Mouse (Mus musculus) layer of hippocampus, adult 18-20 months (tissue): ENCODE data around the gene Tceal3. TPM values are rescaled to one million over a fixed set of nuclear protein-coding genes. Genes with fewer than 3 reads are reported as not detected.
"Not testable (repeated sequence)": the region's sequence is repeated elsewhere in the genome, so short reads cannot be mapped to it uniquely, and the experiment has no call there.

Source experiments
- DNase-seq, 2 experiments: peaks; one replicate each; pipeline ENCODE4 v3.0.0; 2022; ENCODE audit warnings: low spot score in 2 of 2
- long read RNA-seq: library from polyadenylated mRNA; stranded (forward); transcript quantifications from one replicate; pipeline ENCODE4 v2.0.0, GENCODE M21; 2021
- total RNA-seq, 2 experiments: library from RNA; stranded (reverse); gene quantifications; 2 replicates each; pipeline ENCODE4 v1.2.3; 2021

Tceal3 gene
- 100 to 1,000 TPM; 195 to 197 TPM for total RNA-seq
- long read RNA-seq, transcript Tceal3-201 (3 exons, 1,116 nt), result major isoform, 48 of 71 reads
- long read RNA-seq, transcript Tceal3-202 (3 exons, 1,148 nt), result minor isoform, 5 of 71 reads
- long read RNA-seq, partial matches to known transcripts, result 3 of 71 reads
- long read RNA-seq, other reads (novel, unspliced or antisense), result 15 of 71 reads

DNA sequence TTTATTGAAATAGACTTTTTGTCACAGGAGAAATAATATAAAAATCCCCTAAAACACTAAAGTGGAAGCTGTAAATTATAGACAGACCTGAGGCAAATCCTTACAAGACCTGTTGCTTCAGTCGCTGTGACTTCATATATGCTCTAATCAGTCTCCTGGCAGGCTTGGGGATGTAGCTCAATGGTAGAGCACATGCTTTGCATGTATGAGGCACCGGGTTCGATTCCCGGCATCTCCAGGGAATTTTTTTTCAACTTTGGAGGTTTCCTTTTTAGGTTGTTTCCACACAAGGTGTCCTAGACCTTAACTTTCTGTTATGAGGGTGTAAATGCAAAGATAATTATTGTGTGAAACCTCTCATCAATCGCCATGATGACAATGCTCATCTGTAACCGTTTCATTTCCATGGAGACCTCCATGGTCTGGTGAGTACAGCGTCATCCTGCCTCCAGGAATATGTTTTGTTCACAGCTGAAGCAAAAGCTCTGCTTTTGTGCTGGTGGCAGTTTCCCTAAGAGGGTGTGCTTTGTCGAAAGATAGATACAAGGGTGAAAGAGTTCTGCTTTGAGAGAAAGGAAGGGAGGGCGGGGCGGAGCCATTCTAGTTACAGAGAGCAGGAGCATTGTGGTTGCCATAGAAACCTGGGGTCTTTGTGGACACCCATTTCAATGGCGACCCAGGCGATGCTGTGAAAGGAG lies at the start of gene Tceal3:
TSS of gene Tceal3 (plus strand) at position 644 of the 698 bp plus-strand sequence.
- DNase-seq, result peak; percentile 48 to 83

GRCm38 (mm10) chrX:136543956-136544355 lies 46.7 kb upstream of the Tceal3 start, which contains the start of gene Kir3dl2:
TSS of gene Kir3dl2 (minus strand) at chrX:136544056.
- not testable (repeated sequence) for DNase-seq

GRCm38 (mm10) chrX:136569094-136569493 lies 21.5 kb upstream of the Tceal3 start:
- not testable (repeated sequence) for DNase-seq

DNA sequence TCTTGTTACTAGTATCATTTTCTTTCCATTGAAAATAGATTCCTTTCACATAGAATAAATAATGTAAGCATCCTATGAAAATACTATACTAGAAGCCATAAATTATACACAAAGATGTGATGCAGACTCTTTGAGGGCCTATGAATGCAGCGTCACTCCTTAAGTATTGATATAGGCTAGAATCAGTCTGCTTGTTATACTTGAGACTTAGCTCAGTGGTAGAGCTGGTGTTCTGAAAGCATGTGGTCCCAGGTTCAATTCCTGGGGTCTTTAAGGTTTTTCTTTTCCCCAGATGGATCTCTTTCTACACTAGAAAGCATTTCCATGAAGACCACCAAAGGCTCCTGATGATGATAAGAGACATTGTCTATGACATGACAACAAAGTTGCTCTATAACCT lies 6.0 kb upstream of the Tceal3 start:
- no peak for DNase-seq

GRCm38 (mm10) chrX:136590897-136591257 lies 235 bp downstream of the Tceal3 start:
- DNase-seq, result peak in 1 of 2 experiments; percentile 2

DNA sequence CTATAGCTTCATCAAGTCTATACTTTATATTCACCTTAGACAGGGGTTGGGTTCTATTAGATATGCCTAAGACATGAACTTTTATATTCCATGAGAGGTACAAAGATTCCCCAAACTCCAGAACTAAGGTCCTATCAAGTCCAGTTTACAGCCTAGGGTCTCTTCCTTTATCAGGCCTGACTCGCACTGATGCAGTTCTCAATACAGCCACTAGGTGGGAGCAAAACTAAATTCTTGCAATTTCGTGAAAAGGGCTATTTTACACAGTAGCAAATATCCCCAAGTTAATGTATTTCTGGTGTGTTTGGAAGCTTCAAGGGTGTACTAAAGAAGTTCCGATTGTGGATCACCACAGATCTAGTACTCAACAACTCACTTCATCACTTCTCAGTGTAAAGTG lies 8.8 kb downstream of the Tceal3 start:
- peak in 1 of 2 experiments; percentile 52 for DNase-seq

- no peak for DNase-seq
These were observed 16.3 kb downstream of the Tceal3 start for GRCm38 (mm10) chrX:136606951-136607350.

- no peak for DNase-seq
These were observed 16.8 kb downstream of the Tceal3 start for GRCm38 (mm10) chrX:136607395-136607794.

- DNase-seq, result no peak
These were observed 20.7 kb downstream of the Tceal3 start for GRCm38 (mm10) chrX:136611346-136611745.

GRCm38 (mm10) chrX:136615889-136616288 lies 25.2 kb downstream of the Tceal3 start:
- DNase-seq, result not testable (repeated sequence)

DNA sequence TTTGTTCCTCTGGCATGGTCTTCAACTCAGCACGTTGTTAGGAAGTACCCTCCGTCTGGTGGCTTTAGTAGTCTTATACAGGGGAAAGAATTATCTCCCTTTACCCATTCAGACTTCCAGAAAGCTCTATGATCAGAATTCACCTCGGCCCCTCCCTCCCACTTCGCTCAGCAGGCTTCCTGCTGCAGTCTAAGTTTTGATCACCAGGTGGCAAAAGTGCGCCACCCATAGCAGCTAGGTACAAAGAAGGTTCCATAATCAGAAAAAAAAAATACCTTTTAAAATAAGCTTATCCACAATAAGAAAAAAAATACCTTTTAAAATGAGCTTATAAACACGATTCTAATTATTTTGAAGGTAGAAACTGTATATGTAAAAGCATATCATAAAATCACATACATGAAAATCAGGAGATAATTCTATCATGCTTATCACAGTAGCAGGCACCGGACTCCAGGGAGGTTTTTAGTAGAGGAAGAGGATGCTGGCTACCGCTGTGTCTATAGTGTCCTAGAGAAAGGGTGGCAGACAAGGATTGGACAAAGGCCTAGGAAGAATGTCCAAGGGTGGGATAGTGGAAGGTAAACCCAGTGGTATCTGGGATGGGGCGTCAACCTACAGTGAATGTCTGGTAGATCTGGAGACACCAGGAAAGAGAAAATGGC lies 34.4 kb downstream of the Tceal3 start:
- DNase-seq, result peak; percentile 11 to 73

DNA sequence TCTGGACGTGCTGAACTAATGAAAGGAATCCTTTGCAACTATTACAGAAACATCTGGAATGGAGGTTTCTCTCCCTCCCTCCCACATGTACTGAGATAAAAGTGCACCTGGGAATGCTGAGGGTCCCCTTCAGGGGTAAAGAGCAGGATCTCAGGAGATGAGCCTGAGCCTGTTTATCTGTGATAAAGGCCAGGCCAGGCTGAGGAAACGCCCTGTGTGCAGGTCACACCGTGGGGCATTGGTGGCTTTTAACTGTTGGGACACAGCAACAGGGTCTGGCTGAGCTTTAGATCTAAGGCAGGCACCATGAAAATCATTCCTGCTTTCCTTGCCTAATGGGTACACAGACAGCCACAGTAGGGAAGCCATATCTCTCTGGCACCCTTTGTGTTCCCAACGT lies 35.3 kb downstream of the Tceal3 start:
- DNase-seq, result no peak

- peak in 1 of 2 experiments; percentile 47 for DNase-seq
These were observed 44.5 kb downstream of the Tceal3 start for GRCm38 (mm10) chrX:136635116-136635515.

- peak; percentile 6 to 60 for DNase-seq
These were observed 49.1 kb downstream of the Tceal3 start for GRCm38 (mm10) chrX:136639754-136640153.

- DNase-seq, result not testable (repeated sequence)
These were observed 55.2 kb downstream of the Tceal3 start for GRCm38 (mm10) chrX:136645857-136646256.

- DNase-seq, result peak; percentile 10 to 41
These were observed 75.7 kb downstream of the Tceal3 start for GRCm38 (mm10) chrX:136666281-136666706.

- peak in 1 of 2 experiments; percentile 11 for DNase-seq
These were observed 76.3 kb downstream of the Tceal3 start for GRCm38 (mm10) chrX:136666762-136667464.

- no peak for DNase-seq
These were observed 78.2 kb downstream of the Tceal3 start for GRCm38 (mm10) chrX:136668794-136669193.

- DNase-seq, result no peak
These were observed 90.3 kb downstream of the Tceal3 start for GRCm38 (mm10) chrX:136680989-136681388.

- not testable (repeated sequence) for DNase-seq
These were observed 101.1 kb downstream of the Tceal3 start for GRCm38 (mm10) chrX:136691606-136692293.

DNA sequence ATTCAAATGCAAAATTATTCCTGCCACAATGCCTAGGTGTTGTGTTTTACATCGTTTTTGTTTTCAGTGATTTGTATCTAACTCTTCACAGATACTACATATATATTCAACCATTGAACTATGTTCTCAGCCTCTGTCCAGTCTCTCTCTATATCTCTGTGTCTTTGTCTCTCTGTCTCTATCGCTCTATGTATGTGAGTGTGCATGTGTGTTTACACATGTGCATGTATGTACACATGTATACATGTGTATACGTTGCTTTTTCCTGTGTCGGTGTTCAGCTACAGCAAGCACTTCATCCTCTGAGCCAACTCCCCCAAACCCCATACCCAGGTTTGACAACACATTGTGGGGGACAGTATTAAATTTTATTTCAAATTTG lies 101.6 kb downstream of the Tceal3 start:
- DNase-seq, result no peak
